Mouse (Mus musculus) inflammation-experienced regulatory T-cells, adult 6 months (primary cell): ENCODE measurements around the gene Gm45213. TPM values are rescaled to one million over a fixed set of nuclear protein-coding genes. Genes with fewer than 3 reads are reported as not detected.
A peak's percentile ranks its signal among the peaks of the same experiment; 100 is the strongest.
"Not testable (repeated sequence)": the region's sequence is repeated elsewhere in the genome, so short reads cannot be mapped to it uniquely, and the experiment has no call there.

Experiments
- ATAC-seq: one replicate; pipeline ENCODE4 v1.8.0; 2017
- polyA plus RNA-seq, 3 experiments: library from polyadenylated mRNA; unstranded; fragments of 100-300 nt; shearing (Covaris generic); gene quantifications; one replicate each; pipeline ENCODE4 v1.2.1; 2017

The Gm45213 gene
- polyA plus RNA-seq, 3 experiments from 2014 or later = not detected

GRCm38 (mm10) chr7:66053946-66054483 lies 10.6 kb downstream of the Gm45213 start:
- ATAC-seq = no peak

- ATAC-seq = not testable (repeated sequence)
Measured at GRCm38 (mm10) chr7:66055356-66055755, 12.0 kb downstream of the Gm45213 start.

- no peak for ATAC-seq
Measured at GRCm38 (mm10) chr7:66058703-66059102, 15.3 kb downstream of the Gm45213 start, which contains the start of gene Snrpa1. Snrpa1 (plus strand) TSS chr7:66059003.

- ATAC-seq = peak; percentile 90
Measured at GRCm38 (mm10) chr7:66060066-66060956, 16.9 kb downstream of the Gm45213 start.

- ATAC-seq = no peak
Measured at GRCm38 (mm10) chr7:66061057-66061456, 17.7 kb downstream of the Gm45213 start.

- ATAC-seq = no peak
Measured at GRCm38 (mm10) chr7:66076411-66076810, 33.0 kb downstream of the Gm45213 start.

DNA sequence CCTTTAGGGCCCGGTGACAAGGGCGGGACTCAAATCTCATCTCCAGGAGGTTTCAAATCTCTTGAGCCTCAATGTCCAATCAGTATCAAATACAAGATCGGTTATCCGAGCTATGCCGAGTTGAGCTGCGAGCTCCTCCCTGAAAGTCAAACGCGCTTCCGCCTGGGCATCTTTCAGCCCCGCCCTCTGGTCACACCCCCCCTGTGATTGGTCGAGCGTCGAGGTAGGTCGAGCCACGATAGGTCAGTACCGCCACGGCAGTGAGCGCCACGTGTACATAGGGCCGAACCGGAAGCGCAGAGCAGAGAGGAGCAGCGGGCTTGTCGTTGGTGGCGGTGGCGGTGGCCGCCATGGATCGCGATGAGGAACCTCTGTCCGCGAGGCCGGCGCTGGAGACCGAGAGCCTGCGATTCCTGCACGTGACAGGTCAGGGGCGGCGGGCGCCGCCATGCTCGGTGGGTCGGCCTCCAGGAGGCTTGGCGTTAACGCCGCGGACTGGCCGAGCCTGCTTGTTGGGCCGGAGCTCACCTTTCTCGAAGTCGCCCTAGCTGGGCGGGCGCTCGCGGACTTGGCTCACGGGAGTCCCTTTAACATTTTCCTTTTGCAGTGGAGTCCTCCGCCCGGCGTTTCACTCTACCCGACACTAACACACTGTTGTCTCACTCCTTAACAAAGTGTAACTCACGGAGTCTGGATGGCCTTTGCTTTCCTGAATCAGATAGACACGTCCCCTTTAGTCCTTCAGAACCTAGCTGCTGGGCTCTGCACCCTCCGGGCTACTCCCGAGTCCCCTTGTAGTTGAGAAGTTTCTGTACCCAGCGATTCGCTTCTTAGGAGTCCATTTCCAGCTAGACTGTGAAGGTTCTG lies 36.2 kb downstream of the Gm45213 start, which contains the start of gene Selenos:
Gene Selenos, plus strand, starts transcription at position 286 of the 867 bp plus-strand sequence.
- peak; percentile 98 for ATAC-seq

GRCm38 (mm10) chr7:66080231-66080613 lies 36.8 kb downstream of the Gm45213 start:
- no peak for ATAC-seq

DNA sequence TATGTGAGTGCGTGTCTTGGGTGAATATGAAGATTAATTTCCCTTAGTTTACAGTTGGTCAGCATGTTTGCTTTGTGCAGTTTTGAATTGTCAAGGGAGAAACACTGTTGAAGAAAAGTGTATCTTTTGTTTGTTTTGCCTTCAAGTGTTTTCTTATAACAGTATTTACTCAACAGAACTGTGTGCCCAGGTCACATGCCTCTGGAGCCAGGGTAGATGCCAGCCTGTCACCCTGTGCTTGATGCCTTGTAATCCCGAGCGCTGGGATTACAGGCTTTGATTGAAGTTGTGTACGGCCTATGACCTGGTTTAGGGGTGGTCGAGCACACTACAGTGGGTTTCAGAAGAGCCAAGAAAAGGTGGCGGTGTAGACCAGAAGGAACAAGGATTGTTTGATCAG lies 40.4 kb downstream of the Gm45213 start:
- ATAC-seq = no peak

- no peak for ATAC-seq
Measured at GRCm38 (mm10) chr7:66084546-66084945, 41.1 kb downstream of the Gm45213 start.

GRCm38 (mm10) chr7:66087652-66088051 lies 44.2 kb downstream of the Gm45213 start:
- no peak for ATAC-seq

GRCm38 (mm10) chr7:66088077-66088476 lies 44.7 kb downstream of the Gm45213 start:
- ATAC-seq = no peak

- ATAC-seq = no peak
Measured at GRCm38 (mm10) chr7:66090676-66091190, 47.3 kb downstream of the Gm45213 start.

GRCm38 (mm10) chr7:66091553-66091952 lies 48.2 kb downstream of the Gm45213 start:
- no peak for ATAC-seq

- no peak for ATAC-seq
Measured at GRCm38 (mm10) chr7:66092656-66093055, 49.3 kb downstream of the Gm45213 start.

- no peak for ATAC-seq
Measured at GRCm38 (mm10) chr7:66094141-66094540, 50.7 kb downstream of the Gm45213 start.

DNA sequence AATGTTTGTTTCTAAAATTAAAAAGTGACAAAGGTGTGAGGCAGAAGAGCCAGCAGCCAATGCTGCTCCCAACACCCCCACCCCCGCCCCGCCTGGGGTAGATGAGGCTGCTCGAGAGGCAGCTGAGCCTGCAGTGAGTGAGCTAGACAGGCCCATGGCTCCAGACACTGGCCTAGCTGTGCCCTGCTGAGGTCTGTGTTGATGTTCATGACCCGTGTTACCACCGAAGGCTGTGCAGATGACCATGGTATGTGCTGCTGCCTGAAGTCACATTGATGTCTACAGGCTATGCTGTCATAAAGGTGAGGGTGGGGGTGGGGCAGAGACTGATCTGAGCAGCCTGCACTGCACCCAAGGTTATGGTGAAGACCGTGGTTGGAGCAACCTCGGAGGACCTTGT lies 55.4 kb downstream of the Gm45213 start:
- ATAC-seq = no peak

- peak; percentile 63 for ATAC-seq
Measured at GRCm38 (mm10) chr7:66101866-66102265, 58.5 kb downstream of the Gm45213 start.

- ATAC-seq = no peak
Measured at GRCm38 (mm10) chr7:66104531-66104930, 61.1 kb downstream of the Gm45213 start.

DNA sequence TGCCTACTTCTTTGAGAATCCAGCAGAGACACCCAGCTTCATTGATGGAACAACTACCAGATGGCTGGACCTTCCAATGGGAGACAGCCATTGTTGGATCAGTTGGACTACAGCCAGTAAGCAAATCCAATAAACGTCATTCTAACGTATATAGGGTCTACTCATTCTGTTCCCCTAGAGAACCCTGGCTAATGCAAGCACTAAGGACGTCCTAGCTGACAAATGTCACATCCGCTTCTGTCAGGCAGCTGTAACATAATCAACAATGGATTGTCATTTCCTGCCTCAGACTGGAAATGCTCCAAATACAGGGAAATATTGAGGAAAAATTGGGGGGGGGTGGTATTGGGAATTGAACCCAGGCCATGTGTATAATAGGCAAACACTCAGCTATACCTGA lies 62.4 kb downstream of the Gm45213 start:
- ATAC-seq = no peak

- ATAC-seq = no peak
Measured at GRCm38 (mm10) chr7:66106581-66107056, 63.2 kb downstream of the Gm45213 start.

- no peak for ATAC-seq
Measured at GRCm38 (mm10) chr7:66107206-66107605, 63.8 kb downstream of the Gm45213 start.

GRCm38 (mm10) chr7:66107930-66108329 lies 64.5 kb downstream of the Gm45213 start:
- no peak for ATAC-seq
